Comparison of ENCODE assay signal across 33 mouse cellular contexts in the genomic region with DNA sequence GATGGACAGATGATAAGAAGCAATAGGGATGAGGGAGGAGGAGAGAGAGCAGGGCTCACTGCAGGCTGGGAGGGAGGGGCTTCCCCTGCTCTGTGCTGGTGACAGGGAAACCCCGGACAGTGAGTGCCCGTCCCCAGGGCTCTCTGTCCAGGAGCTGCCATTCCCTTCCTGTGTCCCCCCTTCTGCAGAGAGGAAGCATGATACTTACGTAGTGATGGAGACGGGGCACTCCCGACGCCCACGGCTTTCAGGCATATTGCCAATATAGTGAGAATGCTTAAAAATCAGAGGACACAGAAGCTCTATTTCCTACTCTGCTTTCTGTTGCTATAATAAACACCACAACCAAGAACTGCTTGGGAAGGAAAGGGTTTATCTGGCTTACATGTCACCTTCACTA. TPM values are rescaled to one million over a fixed set of nuclear protein-coding genes. Genes with fewer than 3 reads are reported as not detected.
A peak's percentile ranks its signal among the peaks of the same experiment; 100 is the strongest.
DNase-seq lines count a peak whose midpoint lies in the region; ATAC-seq and TF ChIP-seq lines count a peak whose summit lies in the region.
"Not testable (repeated sequence)": the region's sequence is repeated elsewhere in the genome, so short reads cannot be mapped to it uniquely, and the experiment has no call there.
"Had no signal": no experiment of that assay in that cellular context is flagged by ENCODE, and none has a peak within 500 bp of the region (broad histone marks: within the 10 kb centered on the region; RNA-seq: fewer than 3 reads in every experiment).

No protein-coding gene starts in this region.

- H3K4me2 ChIP-seq in forebrain, embryonic 11.5 days (ENCODE audit: low read depth, low read length, severe bottlenecking); heart, embryonic 11.5 days; hindbrain, postnatal 0 days (ENCODE audit: low read depth, low read length); midbrain, embryonic 11.5 days: not testable (repeated sequence)

- H3K4me3 ChIP-seq in forebrain, embryonic 11.5 days (ENCODE audit: low read depth, low read length); heart, embryonic 11.5 days (ENCODE audit: low read depth, low read length); hindbrain, postnatal 0 days (ENCODE audit: low read length); midbrain, embryonic 11.5 days (ENCODE audit: low read depth, low read length): not testable (repeated sequence)

- intact Hi-C loops in left cerebral cortex, postnatal 14 days (cut with DNase I) = not testable (repeated sequence)

- H3K36me3 ChIP-seq in forebrain, embryonic 11.5 days (ENCODE audit: control insufficient read depth, insufficient read depth, low read length); heart, embryonic 11.5 days (ENCODE audit: control insufficient read depth, insufficient read depth, low read length); hindbrain, postnatal 0 days (ENCODE audit: insufficient read depth, low read length); midbrain, embryonic 11.5 days (ENCODE audit: control insufficient read depth, insufficient read depth, low read length): not testable (repeated sequence)

- TF ChIP-seq CTCF in hindbrain, postnatal 0 days (IDR thresholded peaks at IDR 0.05; ENCODE audit: low read depth) = not testable (repeated sequence)

- H3K27ac ChIP-seq in forebrain, embryonic 11.5 days (ENCODE audit: low read depth, low read length); heart, embryonic 11.5 days (ENCODE audit: low read depth, low read length); hindbrain, postnatal 0 days; midbrain, embryonic 11.5 days (ENCODE audit: low read depth, low read length): not testable (repeated sequence)

- H3K9ac ChIP-seq in forebrain, embryonic 11.5 days (ENCODE audit: low read length); heart, embryonic 11.5 days (ENCODE audit: low read depth, low read length); hindbrain, postnatal 0 days (replicated peaks; ENCODE audit: low read length); midbrain, embryonic 11.5 days (ENCODE audit: low read length): not testable (repeated sequence)

- H3K4me1 ChIP-seq in forebrain, embryonic 11.5 days (replicated peaks; ENCODE audit: control insufficient read depth, insufficient read depth, low read length); heart, embryonic 11.5 days (ENCODE audit: control insufficient read depth, insufficient read depth, low read length); hindbrain, postnatal 0 days (ENCODE audit: insufficient read depth, low read length); midbrain, embryonic 11.5 days (ENCODE audit: control insufficient read depth, insufficient read depth, low read length): not testable (repeated sequence)

- 93% methylated on average over 6 of the region's 7 CpGs for WGBS in forebrain, embryonic 11.5 days
- WGBS in heart, embryonic 11.5 days (ENCODE audit: insufficient replicate concordance) = 79% methylated on average over 7 of the region's 7 CpGs
- WGBS in hindbrain, postnatal 0 days = 84% methylated on average over 7 of the region's 7 CpGs
- WGBS in midbrain, embryonic 11.5 days = 91% methylated on average over 7 of the region's 7 CpGs

- not testable (repeated sequence) for H3K27me3 ChIP-seq in forebrain, embryonic 11.5 days (ENCODE audit: control insufficient read depth, insufficient read depth, low read length); heart, embryonic 11.5 days (ENCODE audit: control insufficient read depth, insufficient read depth, low read length); hindbrain, postnatal 0 days (ENCODE audit: insufficient read depth, low read length); midbrain, embryonic 11.5 days (ENCODE audit: control insufficient read depth, insufficient read depth, low read length)

- ATAC-seq in forebrain, embryonic 11.5 days (replicated peaks; ENCODE audit: low FRiP score); midbrain, embryonic 11.5 days (ENCODE audit: low FRiP score): not testable (repeated sequence)
- peak; percentile 12; the same call in 1 of the 2 replicates for ATAC-seq in heart, embryonic 11.5 days (replicated peaks; ENCODE audit: insufficient number of reproducible peaks, low FRiP score, low TSS enrichment)
- peak; percentile 61; the same call in 1 of the 2 replicates for ATAC-seq in hindbrain, postnatal 0 days

- peaks cover 11% of the 10 kb centered on the region for H3K9me3 ChIP-seq in forebrain, embryonic 11.5 days (ENCODE audit: control insufficient read depth, low read length)
- not testable (repeated sequence) for H3K9me3 ChIP-seq in heart, embryonic 11.5 days (replicated peaks; ENCODE audit: control insufficient read depth, low read length); hindbrain, postnatal 0 days (ENCODE audit: low read length); midbrain, embryonic 11.5 days (ENCODE audit: control insufficient read depth, low read length)

- DNase-seq in forebrain, embryonic 11.5 days (ENCODE audit: low spot score) = peak; percentile 13
- not testable (repeated sequence) for DNase-seq in hindbrain, postnatal 0 days (ENCODE audit: low spot score)
- peak; percentile 14 for DNase-seq in layer of hippocampus, adult 11-12 months (ENCODE audit: low spot score)
- DNase-seq in left cerebral cortex, postnatal 14 days (ENCODE audit: low spot score in 2 of 2) = peak; percentile 36 to 63
- DNase-seq in midbrain, embryonic 11.5 days (ENCODE audit: low spot score, missing footprints) = peak; percentile 33
- peak; percentile 14 for DNase-seq in right cerebral cortex, postnatal 14 days

RNA-seq across cellular contexts. Expression of gene Tcp10c, which starts 14.3 kb away (rescaled TPM):
- polyA plus RNA-seq in forebrain, embryonic 11.5 days (2014; fragmentation: Nextera tagmentation; extraction: Ambion mirVana) = not detected in 2 replicates
- polyA plus RNA-seq in heart, embryonic 11.5 days (2014; fragmentation: Nextera tagmentation; extraction: Ambion mirVana) = not detected in 2 replicates
- not detected in 2 replicates for total RNA-seq in hindbrain, postnatal 0 days (2014; rRNA removed)
- polyA plus RNA-seq in hindbrain, postnatal 0 days (2015; fragmentation: Nextera tagmentation; extraction: Ambion mirVana) = not detected in 2 replicates
- total RNA-seq in left cerebral cortex, postnatal 14 days (2021) = not detected
- polyA plus RNA-seq in midbrain, embryonic 11.5 days (2014; fragmentation: Nextera tagmentation; extraction: Ambion mirVana) = not detected in 2 replicates
- total RNA-seq: adrenal gland, adult 2 months; adrenal gland, postnatal 36 days; CH12.LX; common myeloid progenitor, adult 5-6 weeks; ES-E14; gastrocnemius, adult 2 months; gastrocnemius, postnatal 36 days; heart, adult 2 months; heart, postnatal 36 days; layer of hippocampus, postnatal 36 days; liver, adult 2 months; megakaryocyte, adult 5-6 weeks had no signal
- polyA plus RNA-seq: activated CD4-positive, CD25-positive, alpha-beta regulatory T cell, adult 4 months; adrenal gland, adult 2 months; brain, embryonic 14.5 days; C2C12; forebrain, embryonic 14.5 days; frontal cortex, adult 2 months; heart, embryonic 15.5 days; hindbrain, embryonic 12.5 days; inflammation-experienced regulatory T-cells, adult 6 months; large intestine, adult 2 months; limb, embryonic 11.5 days; liver, adult 2 months; liver, embryonic 16.5 days; lung, embryonic 15.5 days; midbrain, embryonic 12.5 days; spleen, adult 2 months had no signal
